Mouse (Mus musculus): ENCODE measurements around the gene Zdhhc6. TPM values are rescaled to one million over a fixed set of nuclear protein-coding genes. Genes with fewer than 3 reads are reported as not detected.

The Zdhhc6 gene
- polyA plus RNA-seq (2016; fragmentation: Nextera tagmentation; extraction: Ambion mirVana) = 81.9 and 83.4 TPM in 2 replicates

GRCm38 (mm10) chr19:55315452-55316108 lies at the start of gene Zdhhc6:
Gene Zdhhc6 (minus strand): TSS chr19:55316032.
- Histone ChIP-seq H3K9me3 (replicated peaks) (no peaks in the 10 kb centered on the region), H3K4me1 (peaks cover 52% of the 10 kb centered on the region), H3K4me2 (peak within 1 kb of the TSS; percentile 90), H3K36me3 (peaks cover 30% of the 10 kb centered on the region), H3K4me3 (peak within 1 kb of the TSS; percentile 82), H3K9ac (peak within 1 kb of the TSS; percentile 87), H3K27ac (peak within 1 kb of the TSS; percentile 93), H3K27me3 (replicated peaks) (no peaks in the 10 kb centered on the region)
- peak; percentile 76 for ATAC-seq
- WGBS (ENCODE audit: insufficient replicate concordance) = under 1% methylated on average over 59 of the region's 60 CpGs

- Histone ChIP-seq H3K4me1 (no peaks in the 10 kb centered on the region), H3K9me3 (replicated peaks) (no peaks in the 10 kb centered on the region), H3K27me3 (replicated peaks) (no peaks in the 10 kb centered on the region), H3K4me2 (no peak overlapping the region), H3K27ac (no peak overlapping the region), H3K4me3 (no peak overlapping the region), H3K9ac (no peak overlapping the region), H3K36me3 (no peaks in the 10 kb centered on the region)
- 86% methylated on average over 9 of the region's 9 CpGs for WGBS (ENCODE audit: insufficient replicate concordance)
- no peak for ATAC-seq
Observed at GRCm38 (mm10) chr19:55362606-55363005, 46.8 kb upstream of the Zdhhc6 start.

- no peak for ATAC-seq
- peaks cover 16% of the 10 kb centered on the region for H3K36me3 ChIP-seq
- H3K27me3 ChIP-seq (replicated peaks) = no peaks in the 10 kb centered on the region
- 84% methylated on average over 9 of the region's 9 CpGs for WGBS (ENCODE audit: insufficient replicate concordance)
- no peak overlapping the region for H3K9ac ChIP-seq
- H3K27ac ChIP-seq = no peak overlapping the region
- H3K4me2 ChIP-seq = no peak overlapping the region
- no peaks in the 10 kb centered on the region for H3K9me3 ChIP-seq (replicated peaks)
- H3K4me1 ChIP-seq = peaks cover 20% of the 10 kb centered on the region
- H3K4me3 ChIP-seq = no peak overlapping the region
Observed at GRCm38 (mm10) chr19:55350673-55351378, 35.0 kb upstream of the Zdhhc6 start.

- 0 out of 2 replicates have a peak, but pooled peaks have one; percentile 24 for ATAC-seq
- Histone ChIP-seq H3K36me3 (peaks cover 20% of the 10 kb centered on the region), H3K4me3 (no peak overlapping the region), H3K27ac (no peak overlapping the region), H3K4me2 (no peak overlapping the region), H3K9ac (no peak overlapping the region), H3K27me3 (replicated peaks) (no peaks in the 10 kb centered on the region), H3K9me3 (replicated peaks) (no peaks in the 10 kb centered on the region), H3K4me1 (peaks cover 20% of the 10 kb centered on the region)
- 54% methylated on average over 3 of the region's 3 CpGs for WGBS (ENCODE audit: insufficient replicate concordance)
Observed at GRCm38 (mm10) chr19:55348187-55348586, 32.4 kb upstream of the Zdhhc6 start.

GRCm38 (mm10) chr19:55343274-55343673 lies 27.4 kb upstream of the Zdhhc6 start:
- Histone ChIP-seq H3K4me2 (no peak overlapping the region), H3K27me3 (replicated peaks) (no peaks in the 10 kb centered on the region), H3K9me3 (replicated peaks) (no peaks in the 10 kb centered on the region), H3K4me3 (no peak overlapping the region), H3K4me1 (peaks cover 27% of the 10 kb centered on the region), H3K9ac (no peak overlapping the region), H3K36me3 (peaks cover 19% of the 10 kb centered on the region), H3K27ac (no peak overlapping the region)
- 81% methylated on average over 9 of the region's 9 CpGs for WGBS (ENCODE audit: insufficient replicate concordance)
- no peak for ATAC-seq

- peaks cover 23% of the 10 kb centered on the region for H3K36me3 ChIP-seq
- H3K4me1 ChIP-seq = peaks cover 19% of the 10 kb centered on the region
- H3K4me3 ChIP-seq = no peak overlapping the region
- no peak overlapping the region for H3K9ac ChIP-seq
- no peak for ATAC-seq
- H3K9me3 ChIP-seq (replicated peaks) = no peaks in the 10 kb centered on the region
- WGBS (ENCODE audit: insufficient replicate concordance) = 85% methylated on average over 7 of the region's 7 CpGs
- H3K27me3 ChIP-seq (replicated peaks) = no peaks in the 10 kb centered on the region
- H3K27ac ChIP-seq = no peak overlapping the region
- no peak overlapping the region for H3K4me2 ChIP-seq
Observed at GRCm38 (mm10) chr19:55342423-55342822, 26.6 kb upstream of the Zdhhc6 start.

GRCm38 (mm10) chr19:55341377-55341776 lies 25.5 kb upstream of the Zdhhc6 start:
- no peak overlapping the region for H3K4me2 ChIP-seq
- WGBS (ENCODE audit: insufficient replicate concordance) = 46% methylated on average over 3 of the region's 3 CpGs

GRCm38 (mm10) chr19:55340521-55340920 lies 24.7 kb upstream of the Zdhhc6 start:
- Histone ChIP-seq H3K27ac (no peak overlapping the region), H3K9ac (no peak overlapping the region), H3K36me3 (peaks cover 27% of the 10 kb centered on the region), H3K4me3 (no peak overlapping the region), H3K4me2 (no peak overlapping the region), H3K27me3 (replicated peaks) (no peaks in the 10 kb centered on the region), H3K4me1 (peaks cover 19% of the 10 kb centered on the region), H3K9me3 (replicated peaks) (no peaks in the 10 kb centered on the region)
- ATAC-seq = no peak
- 85% methylated on average over 6 of the region's 6 CpGs for WGBS (ENCODE audit: insufficient replicate concordance)

More at GRCm38 (mm10) chr19:55341377-55341776, 25.5 kb upstream of the Zdhhc6 start:
- no peaks in the 10 kb centered on the region for H3K9me3 ChIP-seq (replicated peaks)
- peaks cover 19% of the 10 kb centered on the region for H3K4me1 ChIP-seq
- 0 out of 2 replicates have a peak overlapping the region, but pooled peaks have one; percentile 36 for H3K27ac ChIP-seq
- H3K4me3 ChIP-seq = no peak overlapping the region
- no peak overlapping the region for H3K9ac ChIP-seq
- H3K27me3 ChIP-seq (replicated peaks) = no peaks in the 10 kb centered on the region
- H3K36me3 ChIP-seq = peaks cover 30% of the 10 kb centered on the region
- ATAC-seq = no peak

- WGBS (ENCODE audit: insufficient replicate concordance) = 88% methylated on average over 10 of the region's 10 CpGs
Observed at GRCm38 (mm10) chr19:55337664-55338063, 21.8 kb upstream of the Zdhhc6 start.

GRCm38 (mm10) chr19:55337066-55337465 lies 21.2 kb upstream of the Zdhhc6 start:
- no peaks in the 10 kb centered on the region for H3K27me3 ChIP-seq (replicated peaks)
- ATAC-seq = no peak
- H3K4me3 ChIP-seq = no peak overlapping the region
- peaks cover 29% of the 10 kb centered on the region for H3K36me3 ChIP-seq
- H3K9ac ChIP-seq = no peak overlapping the region
- no peak overlapping the region for H3K27ac ChIP-seq
- no peak overlapping the region for H3K4me2 ChIP-seq
- no peaks in the 10 kb centered on the region for H3K9me3 ChIP-seq (replicated peaks)
- 87% methylated on average over 9 of the region's 9 CpGs for WGBS (ENCODE audit: insufficient replicate concordance)
- H3K4me1 ChIP-seq = peaks cover 14% of the 10 kb centered on the region

More at GRCm38 (mm10) chr19:55337664-55338063, 21.8 kb upstream of the Zdhhc6 start:
- ATAC-seq = no peak
- Histone ChIP-seq H3K9me3 (replicated peaks) (no peaks in the 10 kb centered on the region), H3K4me3 (no peak overlapping the region), H3K27ac (no peak overlapping the region), H3K9ac (no peak overlapping the region), H3K4me1 (peaks cover 17% of the 10 kb centered on the region), H3K36me3 (peaks cover 32% of the 10 kb centered on the region), H3K4me2 (no peak overlapping the region), H3K27me3 (replicated peaks) (no peaks in the 10 kb centered on the region)

- H3K36me3 ChIP-seq = peaks cover 32% of the 10 kb centered on the region
- 89% methylated on average over 12 of the region's 12 CpGs for WGBS (ENCODE audit: insufficient replicate concordance)
- no peak for ATAC-seq
- no peak overlapping the region for H3K9ac ChIP-seq
- H3K27ac ChIP-seq = no peak overlapping the region
- H3K4me2 ChIP-seq = no peak overlapping the region
- H3K4me3 ChIP-seq = no peak overlapping the region
- H3K27me3 ChIP-seq (replicated peaks) = no peaks in the 10 kb centered on the region
- no peaks in the 10 kb centered on the region for H3K9me3 ChIP-seq (replicated peaks)
- peaks cover 9% of the 10 kb centered on the region for H3K4me1 ChIP-seq
Observed at GRCm38 (mm10) chr19:55336441-55336840, 20.6 kb upstream of the Zdhhc6 start.

GRCm38 (mm10) chr19:55335881-55336280 lies 20.0 kb upstream of the Zdhhc6 start:
- Histone ChIP-seq H3K27me3 (replicated peaks) (no peaks in the 10 kb centered on the region), H3K27ac (no peak overlapping the region), H3K4me1 (peaks cover 5% of the 10 kb centered on the region; the same call in 1 of the 2 replicates), H3K9me3 (replicated peaks) (no peaks in the 10 kb centered on the region), H3K36me3 (peaks cover 37% of the 10 kb centered on the region), H3K4me3 (no peak overlapping the region), H3K9ac (no peak overlapping the region), H3K4me2 (no peak overlapping the region)
- ATAC-seq = no peak
- WGBS (ENCODE audit: insufficient replicate concordance) = 96% methylated on average over 1 of the region's 1 CpGs

Measured in liver, embryonic 12.5 days (tissue).